Mouse (Mus musculus) C2C12 (cell line): ENCODE data around the gene Dbndd2. TPM values are rescaled to one million over a fixed set of nuclear protein-coding genes. Genes with fewer than 3 reads are reported as not detected.

ENCODE experiments used
- H3K27me3 ChIP-seq: one replicate; pipeline ENCODE4 v1.6.1; 2011; ENCODE audit not compliant: control insufficient read depth, insufficient read depth, insufficient read length
- H3K36me3 ChIP-seq: one replicate; pipeline ENCODE4 v1.6.1; 2011; ENCODE audit not compliant: control insufficient read depth, insufficient read depth
- H3K4me3 ChIP-seq: one replicate; pipeline ENCODE4 v1.5.1; 2011; ENCODE audit warnings: mild to moderate bottlenecking, control low read depth; ENCODE audit not compliant: poor library complexity, insufficient read depth, severe bottlenecking
- H3K79me2 ChIP-seq: one replicate; pipeline ENCODE4 v1.6.1; 2011; ENCODE audit not compliant: control insufficient read depth, insufficient read depth
- H3K79me3 ChIP-seq: one replicate; pipeline ENCODE4 v1.6.1; 2011; ENCODE audit warnings: low read depth, control low read depth
- H3ac ChIP-seq: one replicate; pipeline ENCODE3; 2011; ENCODE audit warnings: low read depth; ENCODE audit not compliant: control insufficient read depth, insufficient read length
- CEBPB ChIP-seq: IDR thresholded peaks from one replicate; pipeline ENCODE4 v1.6.1; 2011; ENCODE audit warnings: low read depth, mild to moderate bottlenecking, control low read depth, moderate library complexity
- CTCF ChIP-seq: IDR thresholded peaks from one replicate; pipeline ENCODE4 v1.5.1; 2011; ENCODE audit not compliant: control insufficient read depth, insufficient read depth, insufficient read length
- FOSL1 ChIP-seq: IDR thresholded peaks from one replicate; pipeline ENCODE4 v1.8.0; 2011; ENCODE audit warnings: mild to moderate bottlenecking, low read length; ENCODE audit not compliant: poor library complexity, insufficient read depth, severe bottlenecking
- MAX ChIP-seq: IDR thresholded peaks from one replicate; pipeline ENCODE4 v1.6.1; 2011; ENCODE audit warnings: mild to moderate bottlenecking, control low read depth
- MYOD1 ChIP-seq: IDR thresholded peaks from one replicate; pipeline ENCODE4 v1.6.1; 2011; ENCODE audit warnings: low read depth; ENCODE audit not compliant: control insufficient read depth, insufficient read length
- MYOG ChIP-seq: IDR thresholded peaks from one replicate; pipeline ENCODE4 v1.6.1; 2011; ENCODE audit not compliant: control insufficient read depth, insufficient read length; ENCODE audit errors: extremely low read depth
- USF1 ChIP-seq: IDR thresholded peaks from one replicate; pipeline ENCODE4 v1.6.1; 2011; ENCODE audit warnings: low read depth, mild to moderate bottlenecking, control low read depth, moderate library complexity
- polyA plus RNA-seq: library from polyadenylated mRNA; unstranded; fragments of >200 nt; fragmentation: generic; extraction: Trizol; gene quantifications from one replicate; pipeline ENCODE4 v1.2.1, GENCODE M21; 2012; ENCODE audit warnings: missing spikeins

Dbndd2 gene
- polyA plus RNA-seq, 1 experiment, result 21.2 TPM

DNA sequence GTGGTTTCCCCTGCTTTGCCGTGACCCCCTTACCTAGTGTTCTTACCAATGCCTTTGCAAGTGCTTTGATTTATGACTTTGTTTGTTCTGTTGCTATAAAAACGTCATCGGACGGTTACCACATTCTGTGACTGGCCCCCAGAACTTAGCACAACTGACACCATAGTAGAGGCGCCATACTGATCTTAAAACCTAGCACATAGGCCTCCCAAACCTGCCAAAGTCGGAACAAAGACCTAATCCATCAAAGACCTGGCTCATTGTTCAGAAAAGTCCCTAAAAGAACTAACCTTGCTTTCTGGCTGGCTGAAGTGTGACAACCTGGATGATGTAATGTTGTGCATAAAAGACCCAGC is 33.2 kb downstream of the Dbndd2 start:
- Histone ChIP-seq H3K36me3 (no peaks in the 10 kb centered on the region), H3K79me3 (no peaks in the 10 kb centered on the region), H3ac (no peak overlapping the region), H3K79me2 (no peaks in the 10 kb centered on the region), H3K27me3 (no peaks in the 10 kb centered on the region), H3K4me3 (no peak overlapping the region)
- TF ChIP-seq MYOG, result no peak
- TF ChIP-seq MYOD1, result peak; percentile 16
- TF ChIP-seq CTCF, result no peak
- TF ChIP-seq MAX, result no peak
- TF ChIP-seq CEBPB, result peak; percentile 47

- Histone ChIP-seq H3K79me3 (no peaks in the 10 kb centered on the region), H3K79me2 (no peaks in the 10 kb centered on the region), H3K4me3 (no peak overlapping the region), H3K27me3 (no peaks in the 10 kb centered on the region), H3K36me3 (no peaks in the 10 kb centered on the region), H3ac (peak overlapping the region; percentile 7)
- TF ChIP-seq CTCF, result peak; percentile 58
- TF ChIP-seq MYOD1, result no peak
Observed at GRCm38 (mm10) chr2:164520782-164521181, 34.9 kb downstream of the Dbndd2 start.

- Histone ChIP-seq H3K36me3 (no peaks in the 10 kb centered on the region), H3K27me3 (no peaks in the 10 kb centered on the region), H3K79me3 (no peaks in the 10 kb centered on the region), H3K79me2 (no peaks in the 10 kb centered on the region), H3ac (no peak overlapping the region), H3K4me3 (no peak overlapping the region)
- TF ChIP-seq CEBPB (peak; percentile 79), CTCF (no peak), MYOG (no peak), USF1 (no peak), MAX (no peak), FOSL1 (peak; percentile 72), MYOD1 (peak; percentile 84)
Observed at GRCm38 (mm10) chr2:164521841-164522240, 35.9 kb downstream of the Dbndd2 start.

DNA sequence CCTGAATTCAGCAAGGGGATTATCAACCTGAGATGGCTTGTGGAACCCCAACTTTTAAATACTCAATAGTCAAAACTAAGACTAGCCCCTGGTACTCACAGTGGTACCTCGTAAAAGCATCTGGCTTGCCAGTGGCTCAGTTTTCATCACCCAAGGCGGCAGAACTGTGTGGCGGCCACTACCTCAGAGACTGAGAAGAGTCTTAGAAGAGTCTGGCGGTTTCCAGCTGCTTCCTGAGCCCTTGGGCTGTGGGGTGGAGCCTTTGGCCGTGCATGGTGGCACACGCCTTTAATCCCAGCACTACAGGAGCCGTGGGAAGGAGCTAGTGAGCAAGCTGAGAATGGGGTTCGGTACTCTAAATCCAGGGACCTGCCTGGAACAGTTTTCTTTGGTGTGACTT is 36.4 kb downstream of the Dbndd2 start:
- H3K4me3 ChIP-seq, result no peak overlapping the region
- no peak for TF ChIP-seq FOSL1
- peak; percentile 15 for TF ChIP-seq MAX
- no peak overlapping the region for H3ac ChIP-seq
- H3K79me2 ChIP-seq, result no peaks in the 10 kb centered on the region
- H3K27me3 ChIP-seq, result no peaks in the 10 kb centered on the region
- H3K79me3 ChIP-seq, result no peaks in the 10 kb centered on the region
- no peaks in the 10 kb centered on the region for H3K36me3 ChIP-seq

GRCm38 (mm10) chr2:164523301-164523773 is 37.4 kb downstream of the Dbndd2 start:
- no peaks in the 10 kb centered on the region for H3K79me3 ChIP-seq
- no peak overlapping the region for H3K4me3 ChIP-seq
- no peak overlapping the region for H3ac ChIP-seq
- TF ChIP-seq CEBPB, result no peak
- no peak for TF ChIP-seq FOSL1
- no peak for TF ChIP-seq CTCF
- no peaks in the 10 kb centered on the region for H3K36me3 ChIP-seq
- no peaks in the 10 kb centered on the region for H3K79me2 ChIP-seq
- H3K27me3 ChIP-seq, result no peaks in the 10 kb centered on the region

DNA sequence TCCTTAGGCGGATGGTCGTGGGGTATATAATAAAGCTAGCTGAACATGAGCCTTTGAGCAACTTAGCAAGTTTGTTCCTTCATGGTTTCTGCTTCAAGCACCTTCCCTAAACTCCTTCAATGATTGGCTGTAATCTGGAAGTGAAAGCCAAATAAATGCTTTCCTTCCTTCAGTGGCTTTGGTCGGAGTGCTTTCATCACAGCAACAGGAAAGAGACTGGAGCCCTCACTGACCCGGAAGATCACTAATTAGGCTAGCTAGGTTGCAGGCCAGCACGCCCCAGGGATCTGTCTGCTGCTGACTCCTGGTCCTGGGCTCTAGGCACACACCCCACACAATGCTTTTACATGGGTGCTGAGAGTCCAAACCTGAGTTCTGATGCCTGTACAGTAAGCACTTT is 42.7 kb downstream of the Dbndd2 start:
- H3ac ChIP-seq, result no peak overlapping the region
- no peaks in the 10 kb centered on the region for H3K79me3 ChIP-seq
- H3K4me3 ChIP-seq, result no peak overlapping the region
- H3K27me3 ChIP-seq, result no peaks in the 10 kb centered on the region
- no peaks in the 10 kb centered on the region for H3K36me3 ChIP-seq
- no peaks in the 10 kb centered on the region for H3K79me2 ChIP-seq
- no peak for TF ChIP-seq CEBPB
- TF ChIP-seq MYOG, result no peak
- no peak for TF ChIP-seq MAX
- no peak for TF ChIP-seq FOSL1
- no peak for TF ChIP-seq CTCF
- no peak for TF ChIP-seq MYOD1
- TF ChIP-seq USF1, result no peak

GRCm38 (mm10) chr2:164531169-164531568 is 45.3 kb downstream of the Dbndd2 start:
- Histone ChIP-seq H3K79me3 (no peaks in the 10 kb centered on the region), H3K36me3 (no peaks in the 10 kb centered on the region), H3K4me3 (no peak overlapping the region), H3K27me3 (peaks cover 4% of the 10 kb centered on the region), H3ac (no peak overlapping the region), H3K79me2 (no peaks in the 10 kb centered on the region)
- TF ChIP-seq MAX, result peak; percentile 20
- no peak for TF ChIP-seq MYOG
- TF ChIP-seq USF1, result no peak
- peak; percentile 21 for TF ChIP-seq CTCF
- TF ChIP-seq FOSL1, result no peak
- TF ChIP-seq CEBPB, result no peak
- no peak for TF ChIP-seq MYOD1
